Mouse (Mus musculus): ENCODE measurements around the gene Cdcp1. TPM values are rescaled to one million over a fixed set of nuclear protein-coding genes. Genes with fewer than 3 reads are reported as not detected.
A peak's percentile ranks its signal among the peaks of the same experiment; 100 is the strongest.

The Cdcp1 gene
- polyA plus RNA-seq, 1 experiment from 2014 or later = 0.18 TPM

GRCm38 (mm10) chr9:123240271-123240670 lies 24.4 kb upstream of the Cdcp1 start:
- no peaks in the 10 kb centered on the region for H3K9me3 ChIP-seq (replicated peaks)
- no peak overlapping the region for H3K27ac ChIP-seq (ENCODE audit: poor library complexity, severe bottlenecking)
- WGBS = 95% methylated on average over 5 of the region's 5 CpGs
- H3K4me2 ChIP-seq = no peak overlapping the region
- H3K36me3 ChIP-seq = no peaks in the 10 kb centered on the region
- H3K4me1 ChIP-seq (replicated peaks) = peaks cover 6% of the 10 kb centered on the region
- no peak overlapping the region for H3K9ac ChIP-seq
- no peaks in the 10 kb centered on the region for H3K27me3 ChIP-seq (replicated peaks)
- no peak for ATAC-seq (ENCODE audit: insufficient number of reproducible peaks, low FRiP score)
- H3K4me3 ChIP-seq = no peak overlapping the region

DNA sequence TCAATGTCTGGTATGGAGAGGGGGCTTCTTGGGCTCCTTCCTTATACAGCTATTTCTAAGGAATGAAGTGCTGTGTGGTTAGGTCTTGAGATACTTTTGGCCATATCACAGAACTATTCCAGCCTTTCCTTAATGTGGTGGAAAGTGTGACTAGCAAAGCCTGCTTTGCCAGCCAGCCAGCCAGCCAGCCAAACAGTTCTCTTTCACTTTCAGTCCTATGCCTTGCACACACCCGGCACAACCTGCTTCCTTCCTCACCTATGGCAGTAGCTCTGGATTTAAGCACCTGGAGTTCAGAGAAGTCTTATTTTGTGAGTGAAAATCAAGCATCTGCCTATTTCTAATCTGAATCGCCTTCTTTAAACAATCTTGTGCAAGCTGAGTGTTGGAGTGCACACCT lies 23.8 kb upstream of the Cdcp1 start:
- H3K27ac ChIP-seq (ENCODE audit: poor library complexity, severe bottlenecking) = no peak overlapping the region
- no peaks in the 10 kb centered on the region for H3K9me3 ChIP-seq (replicated peaks)
- H3K4me3 ChIP-seq = no peak overlapping the region
- no peak overlapping the region for H3K9ac ChIP-seq
- no peak for ATAC-seq (ENCODE audit: insufficient number of reproducible peaks, low FRiP score)
- peaks cover 6% of the 10 kb centered on the region for H3K4me1 ChIP-seq (replicated peaks)
- H3K27me3 ChIP-seq (replicated peaks) = no peaks in the 10 kb centered on the region
- no peak overlapping the region for H3K4me2 ChIP-seq
- 65% methylated on average over 2 of the region's 2 CpGs for WGBS
- H3K36me3 ChIP-seq = no peaks in the 10 kb centered on the region

- H3K36me3 ChIP-seq = no peaks in the 10 kb centered on the region
- 43% methylated on average over 4 of the region's 4 CpGs for WGBS
- peaks cover 6% of the 10 kb centered on the region for H3K4me1 ChIP-seq (replicated peaks)
- no peak overlapping the region for H3K4me2 ChIP-seq
- peak overlapping the region; percentile 56 for H3K27ac ChIP-seq (ENCODE audit: poor library complexity, severe bottlenecking)
- H3K9me3 ChIP-seq (replicated peaks) = no peaks in the 10 kb centered on the region
- 0 out of 2 replicates have a peak, but pooled peaks have one; percentile 34 for ATAC-seq (ENCODE audit: insufficient number of reproducible peaks, low FRiP score)
- H3K27me3 ChIP-seq (replicated peaks) = no peaks in the 10 kb centered on the region
- H3K4me3 ChIP-seq = no peak overlapping the region
- H3K9ac ChIP-seq = no peak overlapping the region
These were observed 22.6 kb upstream of the Cdcp1 start for GRCm38 (mm10) chr9:123238256-123239045.

DNA sequence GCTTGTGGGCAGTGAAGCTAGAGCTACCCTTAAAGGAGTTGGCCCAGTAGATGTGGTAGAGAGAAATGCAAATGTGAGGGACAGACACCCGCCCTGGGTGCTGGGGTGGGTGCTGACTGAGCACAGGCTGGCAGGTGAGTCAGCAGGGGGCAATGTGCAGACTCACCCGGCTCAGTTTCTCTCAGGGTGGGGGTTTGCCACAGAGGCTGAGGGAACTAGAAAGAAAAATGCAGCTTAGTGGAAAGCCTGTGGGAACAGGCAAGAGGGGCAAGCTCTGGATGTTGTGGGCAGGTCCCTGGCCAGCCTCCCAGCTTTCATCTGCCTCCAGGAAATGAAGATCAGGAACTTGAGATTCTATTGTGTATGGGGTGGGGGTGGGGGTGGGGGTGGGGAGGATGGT lies 21.9 kb upstream of the Cdcp1 start:
- ATAC-seq (ENCODE audit: insufficient number of reproducible peaks, low FRiP score) = peak; percentile 70
- no peak overlapping the region for H3K9ac ChIP-seq
- peak overlapping the region; percentile 48; the same call in 1 of the 2 replicates for H3K27ac ChIP-seq (ENCODE audit: poor library complexity, severe bottlenecking)
- peaks cover 6% of the 10 kb centered on the region for H3K4me1 ChIP-seq (replicated peaks)
- 31% methylated on average over 2 of the region's 2 CpGs for WGBS
- no peaks in the 10 kb centered on the region for H3K36me3 ChIP-seq
- no peak overlapping the region for H3K4me3 ChIP-seq
- no peaks in the 10 kb centered on the region for H3K27me3 ChIP-seq (replicated peaks)
- H3K9me3 ChIP-seq (replicated peaks) = no peaks in the 10 kb centered on the region
- no peak overlapping the region for H3K4me2 ChIP-seq

DNA sequence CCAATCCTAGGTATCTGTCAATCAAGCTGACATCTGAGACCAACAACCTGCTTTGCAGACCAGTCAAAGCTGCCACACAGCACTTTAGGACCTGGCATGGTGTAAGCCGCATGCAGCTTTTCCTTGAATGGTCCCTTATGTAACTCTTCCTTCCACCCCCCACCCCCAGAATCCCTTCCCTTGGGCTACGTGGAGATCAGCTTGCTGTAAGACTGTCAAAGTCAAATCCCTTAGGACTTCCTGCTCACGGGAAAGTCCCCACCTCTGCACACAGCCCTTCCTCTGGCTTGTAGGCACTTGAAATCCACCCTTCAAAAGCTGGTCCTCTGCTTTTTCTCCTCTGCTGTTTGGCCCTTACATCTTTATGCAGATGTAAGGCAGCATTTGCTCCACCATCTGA lies 19.8 kb upstream of the Cdcp1 start:
- ATAC-seq (ENCODE audit: insufficient number of reproducible peaks, low FRiP score) = no peak
- Histone ChIP-seq H3K4me2 (no peak overlapping the region), H3K27me3 (replicated peaks) (no peaks in the 10 kb centered on the region), H3K36me3 (no peaks in the 10 kb centered on the region), H3K9me3 (replicated peaks) (no peaks in the 10 kb centered on the region), H3K4me1 (replicated peaks) (peaks cover 6% of the 10 kb centered on the region), H3K4me3 (no peak overlapping the region), H3K27ac (ENCODE audit: poor library complexity, severe bottlenecking) (no peak overlapping the region), H3K9ac (no peak overlapping the region)
- 35% methylated on average over 3 of the region's 3 CpGs for whole genome bisulfite sequencing

- Histone ChIP-seq H3K36me3 (no peaks in the 10 kb centered on the region), H3K4me3 (no peak overlapping the region), H3K4me1 (replicated peaks) (0 out of 2 replicates have a peak, but pooled peaks cover 6% of the 10 kb centered on the region), H3K9ac (no peak overlapping the region), H3K9me3 (replicated peaks) (no peaks in the 10 kb centered on the region), H3K4me2 (no peak overlapping the region), H3K27ac (ENCODE audit: poor library complexity, severe bottlenecking) (no peak overlapping the region), H3K27me3 (replicated peaks) (no peaks in the 10 kb centered on the region)
- 67% methylated on average over 4 of the region's 4 CpGs for WGBS
- no peak for ATAC-seq (ENCODE audit: insufficient number of reproducible peaks, low FRiP score)
These were observed 14.0 kb upstream of the Cdcp1 start for GRCm38 (mm10) chr9:123229826-123230225.

GRCm38 (mm10) chr9:123228671-123229070 lies 12.8 kb upstream of the Cdcp1 start:
- Histone ChIP-seq H3K4me1 (replicated peaks) (0 out of 2 replicates have a peak, but pooled peaks cover 6% of the 10 kb centered on the region), H3K9ac (no peak overlapping the region), H3K27me3 (replicated peaks) (no peaks in the 10 kb centered on the region), H3K4me2 (no peak overlapping the region), H3K27ac (ENCODE audit: poor library complexity, severe bottlenecking) (no peak overlapping the region), H3K9me3 (replicated peaks) (no peaks in the 10 kb centered on the region), H3K36me3 (no peaks in the 10 kb centered on the region), H3K4me3 (no peak overlapping the region)
- no peak for ATAC-seq (ENCODE audit: insufficient number of reproducible peaks, low FRiP score)

GRCm38 (mm10) chr9:123227106-123227750 lies 11.4 kb upstream of the Cdcp1 start:
- Histone ChIP-seq H3K9me3 (replicated peaks) (no peaks in the 10 kb centered on the region), H3K4me2 (no peak overlapping the region), H3K9ac (no peak overlapping the region), H3K27ac (ENCODE audit: poor library complexity, severe bottlenecking) (no peak overlapping the region), H3K36me3 (no peaks in the 10 kb centered on the region), H3K4me3 (no peak overlapping the region), H3K4me1 (replicated peaks) (0 out of 2 replicates have a peak, but pooled peaks cover 6% of the 10 kb centered on the region), H3K27me3 (replicated peaks) (no peaks in the 10 kb centered on the region)
- ATAC-seq (ENCODE audit: insufficient number of reproducible peaks, low FRiP score) = no peak
- 50% methylated on average over 3 of the region's 3 CpGs for WGBS

- H3K4me3 ChIP-seq = no peak overlapping the region
- H3K36me3 ChIP-seq = no peaks in the 10 kb centered on the region
- H3K4me1 ChIP-seq (replicated peaks) = peaks cover 7% of the 10 kb centered on the region
- H3K27me3 ChIP-seq (replicated peaks) = no peaks in the 10 kb centered on the region
- no peak overlapping the region for H3K4me2 ChIP-seq
- 38% methylated on average over 2 of the region's 2 CpGs for WGBS
- no peaks in the 10 kb centered on the region for H3K9me3 ChIP-seq (replicated peaks)
- no peak overlapping the region for H3K27ac ChIP-seq (ENCODE audit: poor library complexity, severe bottlenecking)
- H3K9ac ChIP-seq = no peak overlapping the region
- ATAC-seq (ENCODE audit: insufficient number of reproducible peaks, low FRiP score) = no peak
These were observed 9.1 kb upstream of the Cdcp1 start for GRCm38 (mm10) chr9:123224863-123225431.

- 18% methylated on average over 5 of the region's 5 CpGs for WGBS
- H3K4me2 ChIP-seq = peak overlapping the region; percentile 13; the same call in 1 of the 2 replicates
- peak overlapping the region; percentile 32; the same call in 1 of the 2 replicates for H3K27ac ChIP-seq (ENCODE audit: poor library complexity, severe bottlenecking)
- no peaks in the 10 kb centered on the region for H3K9me3 ChIP-seq (replicated peaks)
- no peak overlapping the region for H3K4me3 ChIP-seq
- ATAC-seq (ENCODE audit: insufficient number of reproducible peaks, low FRiP score) = 0 out of 2 replicates have a peak, but pooled peaks have one; percentile 18
- peaks cover 18% of the 10 kb centered on the region for H3K27me3 ChIP-seq (replicated peaks)
- no peak overlapping the region for H3K9ac ChIP-seq
- H3K4me1 ChIP-seq (replicated peaks) = peaks cover 24% of the 10 kb centered on the region
- H3K36me3 ChIP-seq = no peaks in the 10 kb centered on the region
These were observed 4.0 kb upstream of the Cdcp1 start for GRCm38 (mm10) chr9:123219826-123220225.

GRCm38 (mm10) chr9:123213371-123213770 lies 2.5 kb downstream of the Cdcp1 start:
- H3K4me3 ChIP-seq = no peak overlapping the region
- WGBS = 65% methylated on average over 9 of the region's 9 CpGs

More at GRCm38 (mm10) chr9:123213371-123213770, 2.5 kb downstream of the Cdcp1 start:
- Histone ChIP-seq H3K4me2 (no peak overlapping the region), H3K27me3 (replicated peaks) (peaks cover 31% of the 10 kb centered on the region), H3K27ac (ENCODE audit: poor library complexity, severe bottlenecking) (no peak overlapping the region), H3K9me3 (replicated peaks) (no peaks in the 10 kb centered on the region), H3K4me1 (replicated peaks) (peaks cover 12% of the 10 kb centered on the region), H3K36me3 (no peaks in the 10 kb centered on the region), H3K9ac (no peak overlapping the region)
- no peak for ATAC-seq (ENCODE audit: insufficient number of reproducible peaks, low FRiP score)
